Mouse (Mus musculus): ENCODE data around the gene Cd44.

- no peak for TF ChIP-seq CTCF (conservative IDR thresholded peaks at IDR 0.05; ENCODE audit: low read length)
- no peak for TF ChIP-seq NANOG (IDR thresholded peaks at IDR 0.05; ENCODE audit: borderline replicate concordance, low read length)
Observed at GRCm38 (mm10) chr2:102867396-102868088, 33.9 kb downstream of the Cd44 start.

Measured in E14TG2a.4 (cell line).